Mouse (Mus musculus): ENCODE measurements at regions not wholly inside any gene's neighbourhood (a gene's known extent, or its start where the extent isn't known, plus 50 kb on each side); places are given as distances from the start of the nearest gene placed in this dataset.
A peak's percentile ranks its signal among the peaks of the same experiment; 100 is the strongest.

DNA sequence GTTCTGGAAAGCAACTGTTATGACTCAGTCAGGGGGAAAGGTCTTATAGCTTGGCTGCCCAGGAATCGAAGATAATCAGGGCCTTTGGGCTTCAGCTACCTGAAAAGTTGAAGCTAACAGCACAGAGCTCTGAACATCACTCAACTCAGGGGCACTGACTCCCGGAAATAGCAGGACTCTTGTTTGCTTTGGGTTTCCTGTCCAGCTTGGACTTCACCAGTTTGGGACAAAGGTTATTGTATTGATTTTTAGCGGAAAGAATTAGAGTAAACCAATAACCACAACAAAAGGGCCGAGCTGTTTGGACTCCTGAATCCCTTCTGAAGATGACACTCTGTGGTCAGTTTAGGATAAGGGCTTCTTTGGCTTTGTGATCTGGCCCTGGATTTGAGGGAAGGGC lies 53.4 kb upstream of the Sall1 start:
- peak; percentile 2 to 22 (median 6) for DNase-seq (ENCODE audit: low read depth in 3 of 3, low spot score in 3 of 3)
- no peak for TF ChIP-seq CTCF (IDR thresholded peaks at IDR 0.05; ENCODE audit: low read depth)
- TF ChIP-seq EP300 (IDR thresholded peaks at IDR 0.05; ENCODE audit: low read depth), result no peak
- Histone ChIP-seq H3K27me3 (ENCODE audit: control insufficient read depth, insufficient read depth, low read length) (no peaks in the 10 kb centered on the region), H3K4me2 (ENCODE audit: low read depth) (no peak overlapping the region), H3K4me3 (ENCODE audit: insufficient read depth in 1 of 2, low read depth in 2 of 2, low read length in 2 of 2) (no peak overlapping the region), H3K27ac (no peak overlapping the region), H3K36me3 (replicated peaks; ENCODE audit: control insufficient read depth, insufficient read depth, low read depth) (no peaks in the 10 kb centered on the region), H3K9me3 (ENCODE audit: control insufficient read depth, low read length) (no peaks in the 10 kb centered on the region), H3K4me1 (replicated peaks; ENCODE audit: control insufficient read depth in 2 of 2, insufficient read depth in 2 of 2, low read length in 1 of 2) (peaks cover 0 to 7% of the 10 kb centered on the region in 2 experiments; a peak in 2 of 4 replicates), H3K9ac (replicated peaks) (no peak overlapping the region)
- 45% methylated on average over 4 of the region's 4 CpGs for WGBS (ENCODE audit: insufficient replicate concordance)
- ATAC-seq (ENCODE audit: insufficient read depth), result no peak
